Mouse (Mus musculus): ENCODE measurements at regions not wholly inside any gene's neighbourhood (a gene's known extent, or its start where the extent isn't known, plus 50 kb on each side); places are given as distances from the start of the nearest gene placed in this dataset.

DNA sequence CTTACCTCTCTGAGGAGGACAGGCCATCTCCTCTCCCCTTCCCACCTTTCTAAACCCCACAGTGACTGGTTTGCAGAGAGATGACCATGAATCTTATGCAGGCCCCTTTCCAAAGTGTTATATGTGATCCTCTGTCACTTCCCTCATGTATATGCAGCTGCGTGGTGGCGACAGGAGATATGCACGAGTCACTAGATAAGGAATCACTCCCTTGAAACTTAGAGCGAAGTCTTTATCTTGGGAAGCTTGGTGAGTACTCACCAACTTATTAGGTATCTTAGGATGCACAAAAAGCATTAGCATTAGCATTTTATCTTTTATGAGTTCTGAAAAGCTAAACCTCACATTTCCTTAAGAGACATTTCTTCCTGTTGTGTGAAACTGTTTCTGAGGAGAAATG is 421.9 kb downstream of the Tmem161b start:
- no peak for DNase-seq (ENCODE audit: low read depth)

DNA sequence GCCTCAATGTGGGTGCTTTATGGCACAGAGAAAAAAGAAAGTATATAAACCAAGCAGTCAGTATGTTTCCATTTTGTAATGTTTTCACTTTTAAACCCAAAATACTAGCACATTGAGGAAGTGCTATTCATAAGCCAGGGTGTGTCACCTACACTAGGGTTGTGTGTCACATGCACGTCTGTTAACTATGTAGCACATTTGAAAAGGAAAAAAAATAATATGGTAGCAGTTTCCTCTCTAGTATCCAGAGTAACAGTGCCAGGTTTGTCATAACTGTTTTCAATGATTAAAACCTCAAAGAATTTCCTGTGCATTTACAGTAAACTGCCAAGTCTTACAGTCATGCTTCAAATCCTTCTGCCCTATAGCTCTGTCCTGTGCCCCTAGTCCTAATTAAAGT is 424.8 kb downstream of the Tmem161b start:
- no peak for DNase-seq (ENCODE audit: low read depth)

DNA sequence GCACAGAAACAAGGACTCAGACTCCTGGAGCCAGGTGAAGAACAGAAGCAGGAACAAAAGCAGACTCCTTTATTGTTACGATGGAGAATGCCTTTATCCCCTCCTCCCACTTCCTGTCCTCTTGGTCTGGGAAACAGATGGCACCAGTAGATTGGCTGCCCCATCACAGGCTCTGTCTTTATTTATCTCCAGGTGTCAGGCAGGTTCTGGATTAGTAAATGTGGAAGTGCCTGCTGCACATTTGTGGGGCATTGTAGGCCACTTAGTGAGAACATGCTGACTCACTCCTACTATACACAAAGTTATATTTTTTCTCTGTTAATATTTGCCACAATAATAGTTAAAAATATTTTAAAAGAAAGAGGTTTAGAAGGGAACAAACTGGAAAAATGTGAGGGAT is 426.0 kb downstream of the Tmem161b start:
- no peak for DNase-seq (ENCODE audit: low read depth)

DNA sequence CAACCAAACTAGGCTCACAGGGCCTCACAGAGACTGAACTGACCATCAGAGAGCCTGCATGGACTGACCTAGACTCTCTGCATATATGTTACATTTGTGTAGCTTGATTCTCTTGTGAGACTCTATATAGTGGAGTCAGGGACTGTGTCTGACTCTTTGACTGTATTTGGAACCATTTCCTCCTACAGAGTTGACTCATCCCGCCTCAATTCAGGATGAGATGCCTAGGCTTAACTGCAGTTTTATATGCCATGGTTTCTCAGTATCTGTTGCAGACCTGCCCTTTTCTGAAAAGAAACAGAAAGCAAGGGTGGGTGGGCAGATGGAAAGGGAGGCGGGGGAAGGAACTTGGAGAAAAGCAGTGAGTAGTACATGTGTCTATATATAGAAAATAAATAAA is 441.9 kb downstream of the Tmem161b start:
- no peak for DNase-seq (ENCODE audit: low read depth)

DNA sequence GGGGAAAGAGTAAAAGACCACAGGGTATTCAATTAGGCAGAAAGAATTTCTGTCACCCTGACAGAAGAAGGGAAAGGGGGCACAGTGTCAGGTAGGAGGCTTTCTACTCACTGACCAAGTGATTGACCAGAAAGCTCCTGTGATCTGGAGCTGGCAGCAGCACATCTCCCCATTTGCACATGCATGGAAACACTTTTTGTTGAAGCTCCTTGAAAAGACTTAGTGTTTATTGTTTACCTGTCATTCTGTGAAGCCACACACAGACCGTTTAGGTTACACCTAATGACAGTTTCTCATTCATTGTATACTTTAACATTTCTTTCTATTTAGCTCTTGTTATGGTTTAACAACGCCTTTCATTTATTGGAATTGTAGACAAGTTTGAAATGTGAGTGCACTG is 458.9 kb downstream of the Tmem161b start:
- DNase-seq (ENCODE audit: low read depth): no peak

DNA sequence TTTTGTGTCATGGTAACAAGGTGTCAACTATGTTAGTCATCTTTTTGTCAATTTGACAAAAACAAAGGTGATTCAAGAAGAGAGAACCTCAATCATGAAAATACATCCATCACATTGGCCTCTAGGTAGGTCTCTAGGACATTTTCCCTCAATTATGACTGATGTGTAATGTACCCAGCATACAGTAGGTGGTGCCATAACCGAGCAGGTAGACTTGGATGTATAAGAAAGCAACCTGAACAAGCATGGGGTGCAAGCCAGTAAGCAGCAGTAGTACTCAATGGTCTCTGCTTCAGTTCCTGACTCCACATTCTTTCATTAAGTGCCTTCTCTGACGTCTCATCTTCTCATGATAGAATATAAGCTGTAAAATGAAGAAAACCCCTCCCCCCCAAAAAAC is 463.8 kb downstream of the Tmem161b start:
- no peak for DNase-seq (ENCODE audit: low read depth)

DNA sequence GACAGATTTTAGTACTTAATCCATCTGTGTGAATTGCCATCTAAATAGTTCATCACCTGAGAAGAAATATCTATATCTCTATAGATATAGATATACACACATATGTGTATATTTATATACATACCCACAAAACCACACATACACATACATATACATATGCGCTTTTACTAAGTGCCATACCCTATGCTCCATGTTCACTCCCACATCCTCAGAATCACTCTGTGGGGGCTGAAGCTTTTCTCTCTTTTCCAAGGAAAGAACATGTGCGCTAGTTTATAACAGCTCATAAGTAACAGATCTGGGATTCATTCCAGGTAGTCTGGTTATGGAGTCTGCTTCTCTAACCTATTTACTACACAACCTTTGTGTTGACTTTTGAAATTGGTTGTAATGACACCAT is 471.4 kb downstream of the Tmem161b start:
- DNase-seq (ENCODE audit: low read depth): no peak

DNA sequence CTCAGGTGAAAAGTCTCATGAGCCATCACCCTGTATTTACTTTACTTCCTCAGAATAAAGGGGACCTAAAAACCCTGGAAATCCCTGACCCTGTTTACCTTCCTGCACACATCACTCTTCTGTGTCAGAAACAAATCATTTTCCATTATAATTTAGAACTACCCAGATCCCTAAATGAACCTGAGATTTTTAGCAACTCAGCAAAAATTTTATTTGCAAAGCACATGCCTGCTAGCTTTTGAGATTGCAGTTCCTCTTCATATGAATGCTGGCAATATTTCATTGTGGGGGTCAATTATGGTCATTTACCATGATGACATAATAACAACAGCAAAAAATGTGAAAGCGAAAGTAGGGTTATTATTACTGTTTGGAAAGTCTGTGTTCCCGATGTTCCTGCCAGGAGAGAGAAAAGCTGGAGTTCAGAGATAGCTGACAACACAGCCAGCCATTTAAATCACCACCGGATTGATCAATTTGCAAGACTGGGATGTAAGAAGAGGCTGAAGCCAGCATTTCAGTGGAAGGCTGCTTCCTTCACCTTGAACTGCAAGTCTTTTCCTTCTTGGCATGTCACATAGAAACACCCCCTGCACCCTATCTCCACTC is 476.5 kb downstream of the Tmem161b start:
- no peak for DNase-seq (ENCODE audit: low read depth)

DNA sequence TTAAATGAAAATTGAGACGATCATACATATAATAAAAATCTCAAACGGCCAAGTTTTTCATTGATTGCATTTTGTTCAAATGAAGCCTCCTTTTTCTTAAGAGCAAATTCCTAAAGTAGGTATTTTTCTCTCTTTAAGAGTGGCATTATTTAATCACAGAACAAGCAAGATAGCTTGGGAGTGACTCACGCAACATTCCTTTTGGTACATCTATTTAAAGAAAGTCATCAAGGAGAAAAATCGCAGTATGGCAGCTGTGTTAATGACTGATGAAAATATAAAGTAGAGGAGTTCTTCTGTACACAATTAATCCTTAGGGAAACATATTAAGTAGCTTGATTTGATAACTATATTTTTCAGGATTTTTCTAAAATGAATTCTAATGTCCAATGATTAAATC is 448.0 kb upstream of the Ccnh start:
- DNase-seq (ENCODE audit: low read depth): no peak

DNA sequence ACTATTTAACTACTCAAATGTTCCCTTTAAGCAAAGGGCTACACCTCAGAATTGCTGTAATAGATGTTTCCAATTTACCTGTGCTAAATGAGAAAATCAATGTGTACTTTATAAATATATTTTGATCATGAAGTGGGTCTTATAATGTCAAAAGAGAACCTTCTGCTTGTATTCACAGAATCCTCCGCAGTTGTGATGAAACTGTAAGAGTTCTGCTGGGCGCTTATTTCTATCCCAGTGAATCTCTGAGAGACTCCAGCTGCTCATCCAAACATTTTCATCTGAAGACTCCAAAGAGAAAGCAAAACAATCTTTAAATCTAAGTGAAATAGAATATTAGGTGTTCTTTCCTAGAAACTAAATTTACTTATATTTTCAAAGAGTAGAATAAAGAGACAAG is 440.9 kb upstream of the Ccnh start:
- no peak for DNase-seq (ENCODE audit: low read depth)

DNA sequence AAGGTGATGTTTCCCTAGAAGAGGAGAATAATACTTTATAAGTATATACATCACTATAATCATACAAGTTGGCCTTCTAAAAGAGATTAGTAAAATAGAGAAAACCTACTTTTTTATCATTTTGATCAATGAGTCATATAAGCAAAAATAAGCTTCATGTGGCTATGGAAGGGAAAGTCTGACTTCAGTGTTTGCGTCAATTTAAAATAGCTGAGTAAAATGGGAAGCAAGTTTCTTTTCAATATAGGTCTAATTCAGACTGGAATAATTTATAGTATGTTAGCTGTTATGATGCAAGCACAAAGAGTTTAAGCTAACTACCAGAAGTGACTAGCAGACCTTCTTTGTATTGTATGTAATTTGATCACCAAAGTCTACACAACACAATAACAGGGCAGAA is 440.0 kb upstream of the Ccnh start:
- DNase-seq (ENCODE audit: low read depth): no peak

DNA sequence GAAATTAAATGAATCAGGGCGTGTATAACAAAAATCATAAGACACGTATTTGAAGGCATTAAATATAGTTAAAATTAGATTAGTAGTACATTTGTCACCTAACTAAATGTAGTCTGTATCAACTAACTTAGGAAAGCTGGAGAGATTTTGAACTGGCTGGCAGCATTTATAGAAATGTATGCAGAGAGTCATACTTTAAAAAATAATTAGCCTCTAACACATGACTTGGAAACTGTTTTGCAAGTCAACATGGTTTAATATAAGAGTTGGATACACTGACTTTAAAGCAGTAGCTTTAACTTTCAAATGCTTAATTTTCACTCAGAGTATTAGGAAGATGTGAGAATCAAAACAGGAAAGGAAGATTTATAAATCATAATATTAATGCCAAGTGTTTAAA is 439.1 kb upstream of the Ccnh start:
- no peak for DNase-seq (ENCODE audit: low read depth)

DNA sequence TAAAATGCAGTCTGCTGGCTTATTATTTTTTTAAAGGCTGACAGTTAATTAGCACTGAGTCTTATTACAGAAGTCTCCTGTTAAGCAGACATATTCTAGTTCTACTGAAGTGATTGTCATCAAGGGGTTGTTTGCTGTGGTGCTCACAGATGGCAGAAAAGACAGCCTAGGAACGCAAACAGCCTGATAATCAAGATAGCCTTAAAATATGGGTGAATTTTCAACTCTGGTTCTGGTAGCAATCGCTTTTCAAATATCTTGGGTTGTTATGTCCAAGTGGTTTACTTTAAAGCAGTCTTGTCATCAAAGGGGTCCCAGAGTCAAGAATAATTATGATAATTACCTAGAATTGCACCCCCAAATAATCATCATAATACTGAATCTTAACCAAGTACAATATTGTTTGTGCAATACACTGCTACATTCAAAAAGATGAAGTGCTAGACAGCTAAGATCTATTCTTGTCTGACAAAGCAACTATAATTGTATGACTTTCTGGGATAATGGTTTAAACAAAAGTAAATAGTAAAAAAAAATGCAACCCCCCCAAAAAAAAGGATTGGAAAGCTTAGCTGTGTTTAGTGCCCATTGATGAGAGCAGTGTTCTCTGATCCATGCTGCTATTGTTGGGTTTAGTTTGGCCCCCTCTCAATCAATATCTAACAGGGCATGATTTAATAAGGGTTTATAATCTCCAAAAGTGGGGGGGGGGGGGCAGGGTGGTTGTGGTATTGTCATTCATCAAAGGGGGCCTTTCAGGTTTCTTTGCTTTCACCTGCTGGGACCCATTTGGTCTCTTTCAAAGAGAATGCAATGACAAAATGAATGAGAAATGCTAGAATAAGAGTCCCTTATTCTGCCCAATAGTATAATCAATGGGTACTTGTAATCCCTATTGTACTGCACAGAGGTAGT is 437.4 kb upstream of the Ccnh start:
- DNase-seq (ENCODE audit: low read depth): no peak

DNA sequence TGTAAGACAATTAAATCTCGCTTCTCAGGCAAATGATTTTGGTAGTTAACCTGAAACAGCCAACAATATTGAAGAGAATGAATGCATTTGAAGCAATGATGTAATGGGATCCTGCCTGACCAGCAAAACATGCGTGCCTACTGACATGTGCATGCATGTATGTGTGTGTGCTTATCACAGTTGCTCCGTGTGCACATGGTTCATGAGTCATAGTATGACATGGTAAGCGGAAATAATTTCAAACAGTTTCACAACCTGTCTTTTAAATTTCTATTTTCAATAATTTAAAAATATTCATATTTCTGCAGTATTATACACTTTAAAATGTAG is 436.8 kb upstream of the Ccnh start:
- DNase-seq (ENCODE audit: low read depth): no peak

DNA sequence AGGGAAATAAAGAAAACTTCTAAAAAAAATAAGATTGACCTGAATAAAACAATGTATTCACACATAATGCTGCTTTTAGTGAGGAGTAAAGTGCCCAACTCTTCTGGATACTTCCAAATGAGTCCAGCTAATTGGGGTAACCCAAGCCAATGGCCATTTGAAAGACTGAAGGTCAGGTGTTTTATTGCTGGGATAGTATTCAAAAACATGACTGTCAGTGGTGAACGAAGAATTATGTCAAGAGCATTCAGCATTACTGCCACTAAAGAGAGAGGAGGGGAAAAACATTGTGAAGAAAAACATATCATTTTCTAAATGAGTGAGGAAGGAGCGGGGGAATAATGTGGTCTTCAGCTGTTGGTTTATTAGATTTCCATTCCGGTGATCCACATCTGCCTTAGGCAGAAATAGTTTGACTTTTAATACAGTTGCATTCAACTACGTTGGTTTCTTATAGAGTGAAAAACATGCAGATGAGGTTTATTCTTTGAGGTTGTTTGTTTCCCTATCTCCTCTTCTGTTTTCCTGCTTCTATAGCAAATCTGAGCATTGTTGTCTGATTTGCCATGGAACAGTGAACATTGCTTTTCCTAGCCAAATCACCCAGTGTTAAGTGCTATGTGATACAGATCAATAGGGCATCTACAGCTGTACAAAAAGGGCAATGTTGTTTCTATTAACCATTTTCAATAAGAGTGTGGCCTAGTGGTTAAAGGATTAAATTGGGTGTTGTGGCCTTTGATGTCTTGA is 435.3 kb upstream of the Ccnh start:
- DNase-seq (ENCODE audit: low read depth): no peak

DNA sequence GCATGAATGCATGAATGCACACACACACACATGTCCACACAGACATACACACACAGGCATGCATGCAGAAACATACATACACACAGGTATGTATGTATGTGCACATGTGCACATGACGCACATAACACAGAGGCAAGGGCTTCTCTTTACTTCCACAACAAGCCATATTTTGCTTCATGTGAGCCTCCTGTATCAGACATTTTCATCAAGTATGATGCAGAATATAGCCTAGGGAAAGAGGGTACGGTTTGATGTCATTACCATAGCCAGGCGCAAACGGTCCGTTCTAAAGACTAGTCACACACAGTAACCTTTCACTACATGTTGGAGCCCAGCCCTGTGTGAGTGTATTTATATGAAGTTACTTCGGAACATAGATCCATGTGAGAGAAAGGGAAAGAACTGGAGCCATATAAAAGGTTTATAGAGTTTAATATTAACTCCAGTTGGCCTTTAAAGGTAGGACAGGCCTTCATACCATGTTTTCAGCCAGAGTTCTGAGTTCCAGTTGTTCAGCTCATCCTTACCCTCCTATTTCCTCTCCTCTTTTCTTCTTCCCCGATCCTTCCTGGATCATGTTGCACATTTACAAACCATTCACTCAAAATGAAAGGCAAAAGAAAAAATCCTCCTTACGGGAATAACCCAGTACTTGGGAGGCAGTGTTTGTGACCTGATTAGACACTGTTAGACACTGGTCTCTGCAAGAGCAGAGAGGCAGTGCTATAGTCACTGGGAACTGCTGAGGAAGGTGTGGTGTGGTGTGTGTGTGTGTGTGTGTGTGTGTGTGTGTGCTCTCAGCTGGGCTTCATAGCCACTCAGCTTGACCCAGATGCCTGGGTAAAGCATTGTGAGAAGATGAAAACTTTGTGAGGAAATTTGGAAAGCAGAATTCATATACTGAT is 434.1 kb upstream of the Ccnh start:
- no peak for DNase-seq (ENCODE audit: low read depth)

DNA sequence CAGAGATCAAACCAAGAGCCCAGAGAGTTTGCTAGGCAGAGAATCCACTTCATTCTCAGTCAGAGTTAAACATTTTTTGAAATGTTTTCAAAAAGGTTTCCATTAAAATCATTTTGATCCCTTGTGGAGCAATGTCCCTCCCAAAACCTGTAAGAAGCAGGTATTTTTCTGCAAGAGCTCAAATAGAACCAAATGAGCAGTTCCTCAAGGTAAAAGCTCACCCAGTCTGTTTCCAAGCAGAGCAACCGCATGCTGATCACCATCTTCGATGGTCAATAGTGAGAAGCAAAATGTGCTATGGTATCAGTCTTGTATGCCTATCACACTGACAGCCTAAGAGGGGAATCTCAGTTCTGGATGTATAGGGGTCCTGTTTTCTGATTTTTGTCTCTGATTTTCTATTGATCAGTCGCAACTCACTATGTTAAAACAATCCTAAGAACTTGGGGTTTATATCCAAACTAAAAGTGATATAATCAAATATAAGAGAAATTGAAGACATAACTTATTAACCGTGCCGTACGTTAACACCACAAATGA is 432.3 kb upstream of the Ccnh start:
- no peak for DNase-seq (ENCODE audit: low read depth)

DNA sequence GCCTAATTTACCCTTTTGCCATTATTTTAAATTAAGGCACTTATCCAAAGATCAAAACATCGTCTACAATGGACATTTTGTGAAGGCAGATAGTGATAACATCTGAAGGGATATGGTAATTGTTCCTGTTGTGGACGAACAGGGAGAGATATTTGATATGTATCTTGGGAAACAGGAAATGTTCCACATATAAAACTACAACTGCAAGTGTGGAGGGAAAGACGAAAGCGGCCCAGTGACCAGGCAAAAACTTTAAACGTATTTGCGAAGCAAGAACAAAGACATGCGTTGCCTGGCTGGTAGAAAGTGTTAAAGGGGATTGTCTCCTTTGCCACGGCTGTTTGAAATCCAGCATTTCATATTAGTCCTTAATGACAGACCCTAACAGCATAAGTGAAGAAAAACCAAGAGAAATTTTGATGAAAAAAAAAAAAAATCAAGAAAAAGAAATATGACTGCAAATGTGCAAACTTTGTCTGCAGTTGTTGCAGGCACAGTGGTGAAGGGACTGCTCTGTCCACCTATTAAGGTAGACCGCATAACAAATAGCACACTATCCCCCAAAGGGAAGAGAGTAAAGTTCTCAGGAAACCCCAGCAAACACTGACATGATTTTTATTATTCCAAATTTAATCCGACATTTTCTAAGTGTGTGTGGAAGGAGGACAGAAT is 431.2 kb upstream of the Ccnh start:
- no peak for DNase-seq (ENCODE audit: low read depth)

DNA sequence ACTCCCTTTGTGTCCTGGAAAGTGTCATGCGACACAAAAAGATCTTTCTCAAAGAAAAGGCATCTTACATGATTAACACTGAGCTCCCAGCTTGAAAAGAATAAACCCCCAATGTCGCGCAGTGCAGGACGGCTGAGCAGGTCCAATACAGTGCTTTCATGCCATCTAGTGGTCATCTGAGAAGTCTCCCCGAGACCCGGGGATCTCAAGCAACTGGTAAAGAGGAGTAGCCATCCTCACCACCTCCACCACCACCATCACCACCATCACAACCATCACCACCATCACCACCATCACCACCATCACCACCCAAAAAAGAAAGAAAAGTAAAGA is 430.7 kb upstream of the Ccnh start:
- peak; percentile 37 for DNase-seq (ENCODE audit: low read depth)

DNA sequence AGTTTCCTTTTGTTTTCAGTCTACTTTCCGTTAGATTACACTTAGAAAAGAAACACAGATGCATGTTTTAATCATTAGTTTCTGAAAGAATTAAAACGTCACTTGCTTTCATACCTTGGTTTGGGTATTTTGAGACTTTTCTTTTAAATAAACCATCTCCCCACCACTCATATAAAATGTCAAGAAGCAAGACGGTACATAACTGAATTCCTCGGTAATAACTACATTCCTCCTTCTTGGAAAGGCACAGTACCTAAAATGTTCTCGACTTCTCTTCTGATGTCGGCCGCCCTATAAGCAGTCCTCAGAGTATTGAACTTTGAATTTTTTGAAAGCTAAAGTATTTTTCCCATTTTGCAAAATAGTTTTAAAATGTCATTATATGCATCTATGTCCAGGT is 430.1 kb upstream of the Ccnh start:
- no peak for DNase-seq (ENCODE audit: low read depth)

DNA sequence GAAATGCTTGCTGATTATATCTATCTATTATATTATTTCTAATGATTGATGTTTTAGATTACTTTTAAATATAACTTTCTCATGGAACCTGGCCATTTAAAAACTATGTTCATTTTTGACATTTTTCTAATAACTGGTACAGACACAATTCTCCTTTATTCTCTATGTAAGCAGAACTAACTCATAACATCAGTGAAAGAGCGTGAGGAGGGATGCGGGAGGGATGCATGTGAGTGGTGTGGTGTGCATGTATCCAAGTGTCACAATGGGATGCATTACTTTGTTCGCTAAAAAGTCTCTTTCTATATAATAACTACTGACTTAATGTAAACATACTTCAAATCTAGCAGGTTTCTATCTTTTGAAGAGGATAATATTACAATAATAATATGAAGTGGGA is 428.7 kb upstream of the Ccnh start:
- DNase-seq (ENCODE audit: low read depth): no peak

DNA sequence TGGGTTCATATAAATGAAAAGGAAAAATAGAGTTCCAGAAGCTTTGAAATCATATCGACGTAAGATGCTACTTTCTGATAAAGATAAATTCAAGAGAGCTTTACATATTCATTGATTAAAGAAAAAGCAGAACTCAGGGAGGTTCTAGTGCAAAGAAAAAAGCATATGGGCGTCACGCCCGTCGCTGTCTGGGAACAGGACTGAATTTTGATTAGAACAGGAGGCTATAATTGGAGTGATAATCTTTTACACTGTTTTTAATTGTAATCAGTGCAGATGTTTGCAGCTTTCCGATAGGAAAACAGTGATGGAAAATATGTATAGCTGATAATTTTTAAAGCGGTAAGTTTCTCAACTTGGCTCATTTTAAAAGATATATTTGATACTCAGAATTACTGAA is 428.2 kb upstream of the Ccnh start:
- DNase-seq (ENCODE audit: low read depth): no peak
